Mouse (Mus musculus): ENCODE data around the gene Gm11541. TPM values are rescaled to one million over a fixed set of nuclear protein-coding genes. Genes with fewer than 3 reads are reported as not detected.

Gm11541 gene
- not detected in 2 replicates for total RNA-seq (2015; ENCODE audit: low replicate concordance)
- total RNA-seq (2017; ENCODE audit: low replicate concordance), result not detected in 2 replicates

DNA sequence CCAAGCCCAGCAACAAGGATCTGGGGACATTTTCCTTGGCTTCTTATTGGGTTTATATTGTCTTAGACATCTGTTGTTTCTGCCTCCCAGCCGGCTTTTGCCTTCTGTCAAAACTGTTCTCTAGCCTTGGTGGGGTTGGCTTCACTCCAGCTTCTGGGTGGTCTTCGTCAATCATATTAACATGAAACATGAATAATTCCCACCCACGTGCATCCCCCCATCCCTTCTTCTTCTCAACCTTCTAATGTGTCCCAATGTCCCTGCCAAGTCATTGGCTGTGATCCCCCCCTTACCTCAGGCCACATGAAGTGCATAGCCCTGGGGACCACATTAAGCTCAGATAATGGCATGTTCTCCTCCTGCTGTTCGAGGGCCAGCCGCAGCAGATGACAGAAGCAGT is at the start of gene Gm11541:
Gm11541 (minus strand) TSS at position 28 of the 400 bp plus-strand sequence.
- ATAC-seq (replicated peaks; ENCODE audit: low FRiP score, poor library complexity, severe bottlenecking), result no peak

DNA sequence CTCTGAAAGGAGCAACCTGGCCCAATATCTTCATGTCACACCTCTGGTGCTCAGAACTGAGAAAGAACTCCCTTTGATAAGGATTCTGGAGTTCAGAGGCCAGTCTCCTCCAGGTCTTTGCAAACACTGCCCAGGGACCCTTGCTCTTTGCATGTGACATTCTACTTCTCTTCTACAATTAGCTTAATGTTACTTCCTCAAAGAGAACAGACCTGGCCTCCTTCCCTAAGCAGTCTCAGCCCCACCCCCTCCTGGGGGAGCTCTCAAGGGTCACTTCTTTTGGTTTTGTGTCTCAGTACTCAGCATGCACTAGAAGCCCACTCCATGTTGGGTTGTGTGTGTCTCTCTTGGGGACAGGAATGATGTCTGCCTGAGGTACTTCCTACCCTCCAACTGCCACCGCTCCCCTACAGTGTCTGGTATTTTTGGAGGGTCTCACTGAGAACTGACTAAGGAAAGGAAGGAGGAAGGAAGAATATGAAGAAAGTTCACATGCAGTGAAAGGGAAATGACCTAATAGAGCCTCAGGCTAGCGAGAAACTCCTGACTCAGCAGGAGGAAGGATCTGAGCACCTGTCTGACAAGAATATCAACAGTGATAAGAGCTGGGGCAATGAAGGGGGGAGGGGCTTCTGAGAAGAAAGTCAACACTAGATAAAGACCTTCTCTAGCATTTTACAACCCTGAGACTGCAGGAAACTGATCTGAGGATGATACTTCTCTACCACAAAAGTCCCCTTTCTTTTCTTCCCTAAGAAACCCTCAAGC is 48.8 kb upstream of the Gm11541 start:
- no peak for ATAC-seq (replicated peaks; ENCODE audit: low FRiP score, poor library complexity, severe bottlenecking)

DNA sequence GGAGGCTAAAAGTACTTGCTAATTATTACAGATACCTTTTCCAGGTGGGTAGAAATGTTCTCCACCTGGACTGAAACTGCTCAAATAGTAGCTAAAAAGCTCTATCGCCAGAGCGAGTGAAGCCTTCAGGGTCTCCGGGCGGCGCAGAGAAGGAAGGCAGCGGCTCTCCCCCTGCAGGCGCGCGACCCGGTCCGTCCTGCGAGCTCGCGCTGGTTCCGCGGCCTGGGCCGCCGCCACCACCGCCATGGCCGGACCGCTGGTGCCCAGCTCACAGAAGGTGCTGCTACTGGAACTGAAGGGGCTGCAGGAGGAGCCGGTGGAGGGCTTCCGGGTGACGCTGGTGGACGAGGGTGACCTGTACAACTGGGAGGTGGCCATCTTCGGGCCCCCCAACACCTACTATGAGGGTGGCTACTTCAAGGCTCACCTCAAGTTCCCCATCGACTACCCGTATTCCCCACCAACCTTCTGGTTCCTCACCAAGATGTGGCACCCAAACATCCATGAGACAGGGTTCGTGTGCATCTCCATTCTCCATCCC is 37.5 kb upstream of the Gm11541 start, which contains the start of gene Cdc34b:
Cdc34b (plus strand) TSS at position 51 of the 541 bp plus-strand sequence.
- peak; percentile 44; the same call in 1 of the 2 replicates for ATAC-seq (replicated peaks; ENCODE audit: low FRiP score, poor library complexity, severe bottlenecking)

DNA sequence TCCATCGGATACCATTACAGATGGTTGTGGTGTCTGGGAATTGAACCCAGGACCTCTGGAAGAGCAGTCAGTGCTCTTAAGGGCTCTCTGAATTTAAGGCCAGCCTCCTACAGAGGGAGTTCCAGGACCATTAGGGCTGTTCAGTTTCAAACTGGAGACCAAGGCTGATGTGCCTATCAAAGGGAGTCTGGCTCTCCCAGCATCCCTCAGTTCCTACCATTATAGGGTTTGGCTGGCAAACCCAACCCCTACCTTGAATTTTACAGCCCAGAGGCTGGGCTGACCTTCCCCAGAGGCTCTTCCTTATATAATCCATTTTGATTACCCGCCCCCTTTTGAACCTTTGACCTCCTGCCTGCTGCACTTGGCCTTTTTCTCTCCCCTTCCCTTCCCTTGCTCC is 31.4 kb upstream of the Gm11541 start:
- ATAC-seq (replicated peaks; ENCODE audit: low FRiP score, poor library complexity, severe bottlenecking), result no peak

DNA sequence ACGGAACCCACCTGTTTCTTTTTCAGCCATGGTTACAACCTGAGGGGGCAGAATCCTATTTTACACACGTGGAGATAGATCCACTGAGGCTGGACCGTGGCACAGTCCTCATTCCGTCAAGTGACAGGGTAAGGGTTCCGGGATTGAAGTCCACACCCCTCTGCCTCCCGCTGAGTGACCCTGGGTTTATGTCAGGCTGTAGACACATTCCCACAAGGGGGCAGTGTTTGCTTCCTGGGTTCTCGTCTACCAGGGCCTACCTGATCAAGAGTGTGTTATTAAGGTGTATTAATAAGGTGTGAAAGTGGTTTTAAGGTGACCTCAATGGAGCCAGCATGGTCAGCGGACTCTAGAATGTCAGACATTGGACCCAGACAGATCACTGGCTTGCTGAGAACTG is 28.5 kb upstream of the Gm11541 start:
- 0 out of 2 replicates have a peak, but pooled peaks have one; percentile 41 for ATAC-seq (replicated peaks; ENCODE audit: low FRiP score, poor library complexity, severe bottlenecking)

DNA sequence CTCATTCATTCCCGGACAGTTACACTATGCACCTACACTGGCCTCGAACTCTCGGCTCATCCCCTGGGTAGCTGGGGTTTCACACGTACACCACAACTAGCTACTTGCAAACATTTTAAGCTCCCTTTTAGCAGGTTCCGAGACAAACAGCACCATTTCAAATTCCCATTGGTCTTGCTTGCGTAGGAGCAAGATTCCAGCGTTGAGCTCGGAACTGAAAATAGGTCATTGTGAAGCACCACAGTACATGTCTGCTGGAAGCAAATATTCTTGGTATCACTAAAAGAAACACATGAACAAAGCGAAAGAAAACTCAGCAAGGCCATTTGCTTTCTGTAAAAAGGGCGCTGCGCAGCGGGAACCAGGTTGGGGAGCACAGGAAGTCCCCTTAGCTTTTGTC is 26.9 kb upstream of the Gm11541 start:
- no peak for ATAC-seq (replicated peaks; ENCODE audit: low FRiP score, poor library complexity, severe bottlenecking)

DNA sequence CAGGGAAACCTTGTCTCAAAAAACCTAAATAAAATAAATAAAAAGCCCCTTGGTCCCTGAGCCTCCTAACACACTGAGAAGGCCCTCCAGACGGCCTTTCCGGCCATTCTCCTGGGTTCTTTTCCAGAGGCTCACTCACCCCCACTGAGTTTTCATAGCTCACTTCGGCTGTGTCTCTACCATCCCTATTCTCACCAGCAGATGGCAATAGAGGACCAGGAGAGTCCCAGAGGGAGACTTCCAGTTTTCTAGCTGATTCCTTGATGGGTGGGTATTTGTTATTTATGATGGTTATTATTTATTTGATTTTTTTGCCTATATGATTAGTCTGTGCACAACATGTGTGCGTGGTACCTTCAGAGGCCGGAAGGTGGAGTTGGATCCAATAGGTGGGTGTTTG is 26.0 kb upstream of the Gm11541 start:
- ATAC-seq (replicated peaks; ENCODE audit: low FRiP score, poor library complexity, severe bottlenecking), result 0 out of 2 replicates have a peak, but pooled peaks have one; percentile 49

DNA sequence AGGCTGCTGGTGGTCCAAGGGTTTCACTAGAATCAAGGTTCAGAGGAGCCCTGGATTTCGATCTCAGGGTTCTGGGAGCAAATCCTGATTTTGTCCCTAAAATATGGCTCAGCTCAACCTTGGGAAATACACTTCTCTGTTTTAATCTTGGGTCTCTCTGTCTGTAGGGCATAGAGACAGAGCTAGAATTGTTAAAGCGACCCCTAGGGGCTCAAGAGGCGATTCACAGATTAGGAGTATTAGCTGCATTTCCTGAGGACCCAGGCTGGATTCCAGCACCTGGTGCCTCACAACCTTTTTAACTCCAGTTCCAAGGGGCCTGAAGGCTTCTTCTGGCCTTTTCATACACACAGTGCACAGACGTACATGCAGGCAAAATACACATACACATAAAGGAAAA is 25.3 kb upstream of the Gm11541 start:
- no peak for ATAC-seq (replicated peaks; ENCODE audit: low FRiP score, poor library complexity, severe bottlenecking)

DNA sequence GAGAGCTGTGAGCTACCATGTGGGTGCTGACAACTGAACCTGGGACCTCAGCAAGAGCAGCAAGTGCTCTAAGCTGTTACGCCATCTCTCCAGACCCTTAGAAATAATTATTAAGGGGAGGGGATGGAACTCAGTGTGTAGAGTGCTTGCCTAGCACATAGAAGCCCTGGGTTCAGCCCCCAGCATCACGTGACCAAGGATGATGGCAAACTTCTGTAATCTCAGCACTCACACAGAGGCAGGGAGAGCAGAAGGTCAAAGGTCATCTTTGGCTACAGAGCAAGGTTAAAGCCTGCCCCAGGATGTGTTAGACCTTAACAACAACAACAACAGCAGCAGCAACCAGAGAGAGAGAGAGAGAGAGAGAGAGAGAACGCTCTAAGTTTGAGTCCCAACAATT is 24.2 kb upstream of the Gm11541 start:
- ATAC-seq (replicated peaks; ENCODE audit: low FRiP score, poor library complexity, severe bottlenecking), result no peak

DNA sequence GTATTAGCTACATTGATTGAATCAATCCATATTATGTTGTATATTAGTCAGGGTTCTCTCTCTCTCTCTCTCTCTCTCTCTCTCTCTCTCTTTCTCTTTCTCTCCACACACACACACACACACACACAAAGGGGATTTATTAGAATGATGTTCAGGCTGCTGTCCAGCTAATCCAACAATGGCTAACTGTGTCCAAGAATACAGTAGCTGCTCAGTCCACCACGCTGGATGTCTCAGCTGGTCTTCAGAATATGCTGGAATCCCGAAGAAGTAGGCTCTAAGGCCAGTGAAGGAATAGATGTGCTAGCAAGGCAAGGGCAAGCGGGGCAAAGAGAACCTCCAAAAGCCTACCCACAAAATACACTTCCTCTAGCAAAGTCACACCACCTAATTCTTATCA is 23.0 kb upstream of the Gm11541 start:
- no peak for ATAC-seq (replicated peaks; ENCODE audit: low FRiP score, poor library complexity, severe bottlenecking)

DNA sequence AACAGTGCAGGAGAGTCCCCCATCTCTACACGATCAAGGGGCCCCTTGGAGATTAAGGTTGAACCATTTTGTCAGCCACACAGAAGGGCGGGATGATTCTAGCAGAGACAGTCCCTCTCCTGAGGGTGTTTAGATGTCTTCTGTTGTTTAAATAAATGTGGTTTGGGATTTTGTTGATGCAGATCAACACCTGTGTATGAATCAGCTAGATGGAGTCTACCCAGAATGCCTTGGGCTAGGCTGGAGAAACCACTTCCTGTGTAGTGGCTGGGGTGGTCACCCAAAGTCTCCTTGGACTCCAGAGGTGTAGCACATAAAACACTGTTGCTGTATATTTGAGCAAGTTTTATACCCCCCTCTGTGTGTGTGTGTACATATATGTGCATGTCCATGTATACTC is 14.9 kb upstream of the Gm11541 start:
- ATAC-seq (replicated peaks; ENCODE audit: low FRiP score, poor library complexity, severe bottlenecking), result no peak

DNA sequence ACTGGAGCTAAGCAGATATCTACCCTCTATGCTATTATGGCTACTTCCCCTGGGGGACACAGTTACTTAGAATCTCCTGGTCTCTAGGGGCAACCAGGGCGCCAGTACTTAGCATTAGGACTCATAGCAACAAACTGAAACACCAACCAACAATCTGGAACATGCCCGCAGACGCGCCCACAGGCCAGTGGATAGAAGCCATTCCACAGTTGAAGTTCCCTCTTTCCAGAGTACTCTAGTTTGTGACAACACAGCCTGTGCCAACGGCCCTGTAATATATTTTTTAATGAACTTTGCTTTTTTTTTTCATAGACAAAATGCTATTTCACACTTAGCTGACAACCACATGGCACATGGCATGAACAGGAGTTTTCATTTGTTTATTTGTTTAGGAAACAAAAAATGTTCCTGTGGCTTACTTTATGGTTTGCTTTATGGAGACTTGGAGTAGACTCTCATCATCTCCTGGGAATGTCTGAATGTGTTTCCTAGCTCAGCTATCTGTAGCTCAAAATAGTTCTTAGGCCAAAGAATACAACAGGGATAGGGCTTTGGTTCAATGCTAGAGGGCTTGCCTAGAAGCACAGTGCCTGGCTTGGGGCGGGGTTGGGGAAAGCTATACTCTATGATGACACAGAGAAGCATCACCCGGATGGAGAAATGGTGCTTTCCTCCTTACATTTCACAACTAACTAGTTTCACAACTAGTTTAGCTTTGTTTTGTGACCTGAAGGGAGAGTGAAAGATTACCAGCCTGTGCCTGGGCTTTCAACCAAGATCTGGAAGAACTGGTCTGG is 14.0 kb upstream of the Gm11541 start:
- ATAC-seq (replicated peaks; ENCODE audit: low FRiP score, poor library complexity, severe bottlenecking), result no peak

GRCm38 (mm10) chr11:94717239-94717638 is 12.9 kb upstream of the Gm11541 start:
- no peak for ATAC-seq (replicated peaks; ENCODE audit: low FRiP score, poor library complexity, severe bottlenecking)

GRCm38 (mm10) chr11:94716754-94717153 is 12.5 kb upstream of the Gm11541 start:
- ATAC-seq (replicated peaks; ENCODE audit: low FRiP score, poor library complexity, severe bottlenecking), result no peak

DNA sequence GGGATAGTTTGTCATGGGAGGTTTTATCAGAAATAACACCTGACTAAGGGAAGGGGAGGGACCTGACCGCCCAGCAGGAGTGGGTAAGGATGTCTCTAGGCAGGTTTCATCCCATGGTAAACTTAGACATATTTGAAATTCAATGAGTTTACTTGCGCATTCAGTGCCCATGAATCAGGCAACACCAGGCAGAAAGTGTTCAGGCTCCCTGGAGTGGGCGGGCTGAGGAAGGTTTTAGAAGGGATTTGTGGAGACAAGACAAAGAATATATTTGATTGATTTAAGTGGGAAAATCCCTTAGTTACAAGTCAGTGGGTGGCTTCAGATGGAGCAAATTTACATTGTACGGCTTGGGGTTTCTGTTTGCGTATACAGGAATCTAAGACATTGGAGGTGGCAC is 11.3 kb upstream of the Gm11541 start:
- no peak for ATAC-seq (replicated peaks; ENCODE audit: low FRiP score, poor library complexity, severe bottlenecking)

DNA sequence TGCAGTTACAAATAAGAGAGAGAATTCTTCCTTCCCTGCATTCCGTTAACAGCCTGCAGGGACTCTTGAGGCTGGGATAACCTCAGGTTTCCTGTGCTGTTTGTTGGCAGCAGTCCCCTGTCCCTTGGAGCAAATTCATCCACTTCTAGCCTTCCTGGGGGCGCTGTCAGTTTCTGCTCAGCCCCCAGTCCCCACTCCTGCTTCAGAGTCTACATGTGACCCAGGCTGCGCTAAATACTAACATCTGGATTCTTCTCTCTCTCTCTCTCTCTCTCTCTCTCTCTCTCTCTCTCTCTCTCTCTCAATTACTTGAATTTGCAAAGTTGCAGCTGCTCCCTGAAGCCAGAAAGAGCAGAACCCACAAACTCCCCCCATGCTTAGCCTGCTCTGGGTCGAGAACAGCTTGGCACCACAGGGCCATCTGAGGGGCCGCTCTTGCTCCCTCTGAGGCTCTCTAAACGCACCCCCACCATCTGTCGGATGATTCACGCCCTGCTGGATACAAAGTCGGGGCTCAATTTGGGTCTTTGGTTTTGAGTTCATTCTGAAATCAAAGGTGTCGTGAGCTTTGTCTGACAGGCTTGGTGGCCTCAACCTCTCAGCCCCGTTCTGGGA is 9.1 kb upstream of the Gm11541 start:
- ATAC-seq (replicated peaks; ENCODE audit: low FRiP score, poor library complexity, severe bottlenecking), result no peak

DNA sequence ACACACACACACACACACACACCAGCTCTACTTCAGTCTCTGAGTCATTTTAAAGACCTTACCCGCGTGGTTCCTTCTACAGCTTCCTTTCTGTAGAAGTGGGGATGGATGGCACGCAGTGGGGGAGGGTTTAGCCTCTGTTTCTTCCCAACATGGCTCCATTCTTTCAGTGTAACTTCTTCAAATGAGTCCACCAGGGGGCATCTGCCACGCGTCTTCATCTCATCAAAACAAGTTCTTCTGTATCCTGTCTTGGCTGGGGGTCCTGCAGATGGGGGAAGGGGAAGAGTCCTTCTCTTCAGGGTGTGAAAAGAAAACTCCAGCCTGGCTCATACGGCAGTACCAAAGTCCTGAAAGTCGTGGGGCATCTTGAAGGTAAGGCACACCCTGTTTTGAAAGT is 279 bp downstream of the Gm11541 start:
- ATAC-seq (replicated peaks; ENCODE audit: low FRiP score, poor library complexity, severe bottlenecking), result no peak

DNA sequence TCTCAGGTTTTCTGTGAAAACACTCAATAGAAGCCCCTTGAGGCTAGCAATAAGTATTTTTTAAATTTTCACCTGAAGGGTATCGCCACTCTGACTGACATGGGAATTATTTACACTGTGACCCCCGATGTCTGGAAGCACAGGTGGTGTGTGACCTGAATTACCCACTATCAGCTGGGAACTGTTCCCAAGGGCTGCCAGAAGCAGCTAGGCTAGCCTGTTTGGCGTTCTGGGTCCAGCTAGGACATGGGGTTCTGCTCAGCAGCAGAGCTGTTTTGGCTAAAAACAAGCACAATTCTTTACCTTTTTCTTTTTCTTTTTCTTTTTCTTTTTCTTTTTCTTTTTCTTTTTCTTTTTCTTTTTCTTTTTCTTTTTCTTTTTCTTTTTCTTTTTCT is 2.1 kb downstream of the Gm11541 start:
- no peak for ATAC-seq (replicated peaks; ENCODE audit: low FRiP score, poor library complexity, severe bottlenecking)

- no peak for ATAC-seq (replicated peaks; ENCODE audit: low FRiP score, poor library complexity, severe bottlenecking)
These were observed 2.7 kb downstream of the Gm11541 start for GRCm38 (mm10) chr11:94701401-94702215.
